Mouse (Mus musculus) kidney, adult 2 months (tissue): Measurements from ENCODE around the gene Nell1.

Experiments
- CTCF ChIP-seq: fragments of 200-500 bp; conservative IDR thresholded peaks from 2 replicates; pipeline ENCODE4 v1.5.1; 2011; ENCODE audit warnings: low read depth, mild to moderate bottlenecking, control low read depth, low read length, moderate library complexity, mixed read lengths; ENCODE audit not compliant: insufficient read depth, insufficient read length
- POLR2A ChIP-seq: fragments of 200-500 bp; IDR thresholded peaks from one replicate; pipeline ENCODE4 v1.6.1; 2011; ENCODE audit warnings: low read depth, low read length, control low read depth

DNA sequence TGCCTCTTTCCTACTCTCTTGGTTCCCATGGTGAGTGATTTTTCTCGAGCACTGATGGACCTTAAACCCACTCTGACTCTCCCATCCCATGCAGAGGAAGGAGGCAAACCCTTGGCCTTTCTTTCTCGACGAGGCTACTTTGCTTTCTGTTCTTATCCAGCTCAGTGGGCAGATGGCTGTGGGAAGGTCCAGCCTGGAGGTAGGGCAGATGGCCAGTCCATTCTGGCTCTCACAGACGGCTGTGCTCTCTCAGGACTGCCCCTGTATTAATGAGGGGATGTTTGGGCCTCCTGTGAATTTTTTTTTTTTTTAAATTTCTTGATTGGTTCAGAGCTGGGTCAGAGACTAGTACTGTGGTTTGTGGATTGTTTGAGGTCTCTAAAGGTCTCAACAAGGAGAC is 5.1 kb upstream of the Nell1 start:
- TF ChIP-seq CTCF (no peak), POLR2A (no peak)
